Mouse (Mus musculus): ENCODE measurements around the gene Nphp4.

DNA sequence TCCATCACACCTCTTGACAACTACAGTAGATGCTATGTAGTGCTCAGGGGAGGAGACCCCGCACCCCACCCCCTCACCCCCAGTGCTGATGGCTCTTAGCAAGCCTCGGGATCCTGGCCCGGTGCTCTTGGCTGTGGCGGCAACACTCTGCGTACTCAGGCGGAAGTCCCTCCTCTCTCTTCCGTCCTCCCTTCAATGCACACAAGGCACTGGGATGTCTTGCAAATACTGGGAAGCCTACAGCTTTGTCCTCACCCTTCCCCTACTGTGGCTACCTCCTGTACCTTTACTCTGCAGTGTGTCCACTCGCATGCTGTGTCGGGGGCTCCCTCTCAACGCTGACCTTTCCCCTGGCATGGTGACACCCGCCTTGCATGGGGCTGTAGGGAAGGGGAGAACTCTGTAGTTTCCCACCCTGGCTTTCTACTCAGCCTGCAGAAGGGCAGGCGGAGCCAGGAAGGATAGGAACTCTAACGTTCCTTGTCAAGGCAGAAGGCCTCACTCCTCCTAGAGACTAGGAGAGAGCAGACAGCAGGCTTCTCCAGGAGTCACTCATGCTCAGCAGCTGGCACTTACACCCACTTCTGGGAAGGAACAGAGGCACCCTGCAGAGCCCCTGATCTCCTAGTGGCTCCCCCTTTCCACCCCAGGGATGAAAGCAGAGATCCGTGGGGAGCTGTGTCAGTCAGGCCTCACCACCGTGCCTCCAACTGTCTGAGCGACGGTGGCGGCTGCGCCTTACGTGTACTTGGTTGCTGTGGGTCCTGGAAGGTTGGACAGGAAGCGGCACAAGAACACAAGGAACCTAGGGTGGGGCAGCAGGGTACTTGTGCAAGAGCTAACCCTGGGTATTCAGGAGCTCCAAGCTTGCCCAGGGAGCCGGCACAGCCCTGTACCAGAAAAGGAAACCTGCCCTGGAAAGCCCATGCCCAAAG lies 28.5 kb upstream of the Nphp4 start:
- TF ChIP-seq CTCF (IDR thresholded peaks at IDR 0.05; ENCODE audit: extremely low read depth, insufficient read depth, low read length): no peak
- TF ChIP-seq POLR2A (IDR thresholded peaks at IDR 0.05; ENCODE audit: extremely low read depth, insufficient read depth, low read length): no peak
